Mouse (Mus musculus) stomach, embryonic 14.5 days (tissue): Measurements from ENCODE around the gene Dmrt2. TPM values are rescaled to one million over a fixed set of nuclear protein-coding genes. Genes with fewer than 3 reads are reported as not detected.
A peak's percentile ranks its signal among the peaks of the same experiment; 100 is the strongest.

Experiments used
- ATAC-seq: fragments of 200-750 bp; cut with Nextera tagmentation; 2 replicates; pipeline ENCODE4 v1.8.0; 2017; ENCODE audit warnings: low read depth, moderate TSS enrichment; ENCODE audit not compliant: insufficient number of reproducible peaks, insufficient read depth, low FRiP score
- H3K27ac ChIP-seq: fragments of 300-500 bp; sonication (generic); 2 replicates; pipeline ENCODE4 v1.5.1; 2014; ENCODE audit warnings: mild to moderate bottlenecking, low read length, moderate library complexity, mixed read lengths
- H3K27me3 ChIP-seq: fragments of 300-500 bp; sonication (generic); 2 replicates; pipeline ENCODE4 v1.6.1; 2014; ENCODE audit warnings: low read length, control low read depth, mixed read lengths; ENCODE audit not compliant: control insufficient read depth, insufficient read depth
- H3K36me3 ChIP-seq: fragments of 300-500 bp; sonication (generic); 2 replicates; pipeline ENCODE4 v1.6.1; 2014; ENCODE audit warnings: mild to moderate bottlenecking, control low read depth, low read length, moderate library complexity, mixed read lengths; ENCODE audit not compliant: control insufficient read depth, insufficient read depth
- H3K4me1 ChIP-seq: fragments of 300-500 bp; sonication (generic); 2 replicates; pipeline ENCODE4 v1.6.1; 2014; ENCODE audit warnings: low read length, control low read depth, mixed read lengths; ENCODE audit not compliant: control insufficient read depth, insufficient read depth
- H3K4me2 ChIP-seq: fragments of 300-500 bp; sonication (generic); replicated peaks from 2 replicates; pipeline ENCODE4 v1.6.1; 2014; ENCODE audit warnings: low read depth, low read length, control low read depth
- H3K4me3 ChIP-seq: fragments of 300-500 bp; sonication (generic); 2 replicates; pipeline ENCODE4 v1.5.1; 2014; ENCODE audit warnings: low read depth, low read length, control low read depth
- H3K9ac ChIP-seq: fragments of 300-500 bp; sonication (generic); replicated peaks from 2 replicates; pipeline ENCODE4 v1.6.1; 2014; ENCODE audit warnings: low read depth, mild to moderate bottlenecking, control low read depth, low read length, moderate library complexity, mixed read lengths
- H3K9me3 ChIP-seq: fragments of 300-500 bp; sonication (generic); 2 replicates; pipeline ENCODE4 v1.6.1; 2016; ENCODE audit warnings: low read depth, low read length, control low read depth; ENCODE audit not compliant: control insufficient read depth
- WGBS: fragments of 180-500 bp; shearing (Covaris S2); extraction: QIAGEN DNeasy Blood & Tissue Kit; methylation state at CpG from one replicate; pipeline ENCODE4 v1.1.7; 2014; 5-methylcytosine and 5-hydroxymethylcytosine counted together
- polyA plus RNA-seq: library from polyadenylated mRNA; unstranded; fragments of >200 nt; fragmentation: Nextera tagmentation; extraction: Ambion mirVana; gene quantifications from 2 replicates; pipeline ENCODE4 v1.2.1, GENCODE M21; 2014

Gene Dmrt2
- polyA plus RNA-seq, 1 experiment from 2014 or later = 2.1 TPM

DNA sequence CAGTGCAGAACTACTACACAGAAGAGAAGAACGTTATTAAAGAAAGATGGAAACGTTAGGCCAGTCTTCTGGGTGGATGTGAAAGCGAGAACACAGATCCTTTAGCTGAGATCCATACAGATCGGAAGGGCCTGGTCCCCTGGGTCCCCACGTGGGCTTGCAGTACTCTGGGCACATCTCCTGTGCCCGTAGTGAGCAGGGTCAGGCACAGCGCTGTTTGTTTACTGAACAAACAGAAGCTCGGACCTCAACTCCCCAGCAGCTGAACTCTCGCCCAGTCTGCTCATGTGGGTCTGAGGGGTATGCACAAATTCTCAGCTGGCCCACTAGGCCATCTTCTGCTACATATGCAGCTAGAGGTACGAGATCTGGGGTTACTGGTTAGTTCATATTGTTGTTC lies 21.7 kb upstream of the Dmrt2 start:
- peaks cover 8% of the 10 kb centered on the region; the same call in 1 of the 2 replicates for H3K4me1 ChIP-seq
- no peaks in the 10 kb centered on the region for H3K27me3 ChIP-seq
- no peaks in the 10 kb centered on the region for H3K36me3 ChIP-seq
- H3K4me3 ChIP-seq = no peak overlapping the region
- 61% methylated on average over 10 of the region's 10 CpGs for WGBS
- H3K9ac ChIP-seq = no peak overlapping the region
- H3K27ac ChIP-seq = no peak overlapping the region
- H3K4me2 ChIP-seq = no peak overlapping the region
- H3K9me3 ChIP-seq = no peaks in the 10 kb centered on the region
- ATAC-seq = no peak

DNA sequence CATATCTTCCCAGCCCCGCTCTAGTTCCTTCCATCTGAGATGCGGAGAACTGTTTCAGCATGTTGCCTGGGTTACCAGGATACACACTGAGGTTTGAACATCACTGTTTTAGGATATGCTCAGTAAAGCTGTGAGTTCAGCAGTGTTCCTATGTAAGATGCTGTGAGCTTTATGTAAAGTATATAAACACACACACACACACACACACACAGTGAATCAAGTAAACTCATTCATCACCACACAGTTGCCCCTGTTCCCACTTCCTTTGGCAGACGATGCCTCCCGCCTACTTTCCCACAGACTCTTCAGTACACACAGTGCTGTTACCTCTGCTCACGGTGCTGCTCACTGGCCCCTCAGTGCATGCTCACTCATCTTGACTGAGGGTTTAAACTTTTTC lies 19.7 kb upstream of the Dmrt2 start:
- no peak overlapping the region for H3K4me3 ChIP-seq
- no peaks in the 10 kb centered on the region for H3K36me3 ChIP-seq
- H3K9me3 ChIP-seq = no peaks in the 10 kb centered on the region
- no peaks in the 10 kb centered on the region for H3K27me3 ChIP-seq
- no peak for ATAC-seq
- peaks cover 8% of the 10 kb centered on the region; the same call in 1 of the 2 replicates for H3K4me1 ChIP-seq
- no peak overlapping the region for H3K9ac ChIP-seq
- 64% methylated on average over 5 of the region's 5 CpGs for WGBS
- no peak overlapping the region for H3K27ac ChIP-seq
- no peak overlapping the region for H3K4me2 ChIP-seq

DNA sequence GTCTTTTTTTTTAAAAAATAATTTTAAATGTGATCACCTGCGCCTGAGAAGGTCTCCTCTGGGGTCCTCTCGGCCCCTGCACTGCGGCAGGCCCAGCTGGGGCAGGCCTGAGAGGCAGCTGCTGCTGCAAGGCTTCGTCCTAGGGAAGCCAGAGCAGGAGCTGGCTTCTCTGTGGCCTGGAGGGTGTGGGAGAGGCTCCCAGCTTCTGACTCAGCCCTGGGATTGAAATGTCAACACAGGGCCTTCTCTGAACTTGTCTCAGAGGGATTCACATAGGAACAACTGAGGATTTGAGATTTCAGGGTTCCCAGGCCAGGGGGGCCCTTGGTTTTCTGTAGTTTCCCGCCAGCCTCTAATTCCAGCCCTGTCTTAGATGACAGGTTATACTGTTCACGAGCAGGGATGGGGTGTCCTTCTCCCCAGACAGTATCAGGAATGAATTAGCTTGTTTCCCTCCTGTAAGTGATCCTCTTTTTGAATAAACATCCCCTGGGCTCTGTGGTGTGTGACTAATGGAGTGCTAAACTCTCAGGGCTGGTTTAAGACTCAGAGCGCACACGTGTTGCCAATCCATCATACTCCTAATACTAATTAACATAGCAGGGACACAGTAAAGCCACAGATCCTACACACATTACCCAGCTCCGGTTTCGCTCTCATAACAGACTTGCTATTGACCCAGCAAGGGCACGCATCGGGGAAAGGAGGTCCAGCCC lies 18.0 kb upstream of the Dmrt2 start:
- 31% methylated on average over 12 of the region's 12 CpGs for WGBS
- Histone ChIP-seq H3K27ac (no peak overlapping the region), H3K4me1 (peaks cover 8% of the 10 kb centered on the region; the same call in 1 of the 2 replicates), H3K36me3 (no peaks in the 10 kb centered on the region), H3K27me3 (no peaks in the 10 kb centered on the region), H3K4me3 (no peak overlapping the region), H3K9me3 (no peaks in the 10 kb centered on the region), H3K4me2 (no peak overlapping the region), H3K9ac (no peak overlapping the region)
- peak; percentile 53; the same call in 1 of the 2 replicates for ATAC-seq

DNA sequence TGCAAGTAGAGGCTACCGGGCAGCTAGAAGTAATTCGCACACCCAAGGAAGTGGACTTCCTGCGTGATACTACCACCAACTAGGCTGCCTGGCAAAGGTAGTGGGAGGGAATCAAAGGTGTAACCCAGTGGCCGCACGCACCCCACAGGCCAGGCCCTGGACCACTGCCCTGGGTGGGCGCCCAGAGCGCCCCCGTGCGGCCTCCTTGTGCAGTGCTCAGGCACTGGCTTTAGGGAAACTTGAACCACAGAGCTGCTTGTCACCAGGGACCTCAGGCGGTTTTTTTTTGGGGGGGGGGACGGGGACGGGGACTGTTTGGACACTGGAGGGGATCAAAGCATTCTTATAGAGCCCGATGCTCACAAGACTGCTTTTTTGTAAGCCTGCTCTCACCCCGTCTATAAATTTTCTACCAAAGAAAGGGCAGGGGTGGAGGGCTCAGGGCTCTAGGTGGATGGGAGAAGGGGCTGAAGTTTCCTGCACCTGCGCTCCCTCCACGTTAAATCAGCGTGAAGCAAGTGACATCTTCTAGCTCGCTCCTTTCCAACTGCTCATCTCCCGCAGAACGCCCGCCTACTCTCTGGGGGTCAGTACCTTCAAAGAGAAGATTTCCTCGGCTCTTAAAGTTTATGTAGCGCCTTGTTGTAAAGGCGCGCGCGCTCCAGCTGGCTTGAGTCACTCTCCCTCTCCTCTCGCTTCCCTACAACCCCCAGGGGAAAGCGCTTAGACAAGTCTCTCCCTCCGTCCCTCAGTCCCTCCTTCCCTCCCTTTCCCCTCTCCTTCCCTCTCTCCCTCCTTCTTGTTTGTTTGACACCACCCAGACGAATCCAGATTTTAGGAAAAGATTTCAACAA lies 6.5 kb upstream of the Dmrt2 start:
- Histone ChIP-seq H3K9ac (no peak overlapping the region; the same call in 1 of the 2 replicates), H3K27ac (no peak overlapping the region), H3K9me3 (no peaks in the 10 kb centered on the region), H3K36me3 (no peaks in the 10 kb centered on the region), H3K4me1 (no peaks in the 10 kb centered on the region), H3K27me3 (peaks cover 48% of the 10 kb centered on the region), H3K4me3 (no peak overlapping the region), H3K4me2 (peak overlapping the region; percentile 26; the same call in 1 of the 2 replicates)
- WGBS = 4% methylated on average over 31 of the region's 31 CpGs
- no peak for ATAC-seq

DNA sequence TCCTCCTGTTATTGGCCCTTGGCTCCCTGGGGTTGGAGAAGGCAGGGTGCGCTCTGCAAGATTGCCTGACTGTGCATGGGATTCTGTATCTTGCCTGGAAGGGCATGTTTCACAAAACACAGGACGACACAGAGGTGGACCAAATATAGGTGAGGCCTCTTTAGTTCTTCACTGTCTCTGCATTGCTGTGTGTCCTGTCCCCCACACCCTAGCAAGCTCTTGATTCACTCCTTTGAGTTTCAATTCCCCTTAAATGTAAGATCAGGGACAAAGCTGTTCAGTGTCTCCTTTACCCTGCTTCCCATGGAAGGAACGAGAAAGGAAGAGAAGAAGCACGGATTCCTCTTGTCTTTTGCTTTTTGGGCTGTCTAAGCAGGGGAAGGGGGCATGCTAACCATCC lies 4.4 kb upstream of the Dmrt2 start:
- ATAC-seq = no peak
- WGBS = 34% methylated on average over 4 of the region's 4 CpGs
- H3K9me3 ChIP-seq = no peaks in the 10 kb centered on the region

DNA sequence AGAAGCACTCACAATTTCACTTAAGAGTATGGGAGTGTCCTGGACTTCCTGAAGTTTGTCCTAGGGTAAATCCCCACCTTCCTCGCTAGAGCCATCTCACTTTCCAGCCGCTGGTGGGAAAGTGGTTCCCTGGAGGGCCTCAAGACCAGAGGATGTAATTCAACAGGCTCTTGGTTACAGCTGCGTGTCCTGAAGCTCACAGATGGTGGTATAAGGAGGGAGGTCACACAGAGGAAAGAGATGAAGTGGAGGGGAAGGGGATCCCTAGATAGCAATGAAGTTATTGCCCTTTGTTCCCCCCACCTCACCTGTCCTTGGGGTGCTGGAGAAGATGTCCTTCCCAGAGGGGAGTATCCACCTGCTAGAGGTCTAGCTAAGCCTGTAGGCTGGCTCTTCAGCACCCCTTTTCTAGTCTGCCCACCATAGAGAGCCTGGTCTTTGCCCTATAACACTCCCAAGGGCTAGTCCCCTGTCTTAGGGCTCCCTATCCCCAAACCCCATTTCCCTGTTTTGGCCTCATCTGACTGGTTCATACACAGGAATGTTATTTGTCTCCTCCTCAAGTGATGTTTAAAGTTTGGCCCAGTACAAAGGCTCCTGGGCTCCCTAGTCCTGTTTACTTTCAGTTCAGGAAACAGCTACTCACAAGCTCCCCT lies 2.5 kb upstream of the Dmrt2 start:
- ATAC-seq = no peak
- no peak overlapping the region for H3K4me2 ChIP-seq
- no peaks in the 10 kb centered on the region for H3K9me3 ChIP-seq
- no peaks in the 10 kb centered on the region for H3K36me3 ChIP-seq
- WGBS = 12% methylated on average over 3 of the region's 3 CpGs
- 0 out of 2 replicates have a peak, but pooled peaks cover 4% of the 10 kb centered on the region for H3K4me1 ChIP-seq
- peaks cover 72% of the 10 kb centered on the region for H3K27me3 ChIP-seq
- no peak overlapping the region for H3K9ac ChIP-seq
- no peak overlapping the region for H3K4me3 ChIP-seq
- no peak overlapping the region for H3K27ac ChIP-seq

More for the DNA sequence above, 4.4 kb upstream of the Dmrt2 start:
- no peak overlapping the region for H3K27ac ChIP-seq
- H3K4me2 ChIP-seq = no peak overlapping the region
- H3K9ac ChIP-seq = no peak overlapping the region
- H3K27me3 ChIP-seq = peaks cover 59% of the 10 kb centered on the region
- no peak overlapping the region for H3K4me3 ChIP-seq
- no peaks in the 10 kb centered on the region for H3K36me3 ChIP-seq
- no peaks in the 10 kb centered on the region for H3K4me1 ChIP-seq

DNA sequence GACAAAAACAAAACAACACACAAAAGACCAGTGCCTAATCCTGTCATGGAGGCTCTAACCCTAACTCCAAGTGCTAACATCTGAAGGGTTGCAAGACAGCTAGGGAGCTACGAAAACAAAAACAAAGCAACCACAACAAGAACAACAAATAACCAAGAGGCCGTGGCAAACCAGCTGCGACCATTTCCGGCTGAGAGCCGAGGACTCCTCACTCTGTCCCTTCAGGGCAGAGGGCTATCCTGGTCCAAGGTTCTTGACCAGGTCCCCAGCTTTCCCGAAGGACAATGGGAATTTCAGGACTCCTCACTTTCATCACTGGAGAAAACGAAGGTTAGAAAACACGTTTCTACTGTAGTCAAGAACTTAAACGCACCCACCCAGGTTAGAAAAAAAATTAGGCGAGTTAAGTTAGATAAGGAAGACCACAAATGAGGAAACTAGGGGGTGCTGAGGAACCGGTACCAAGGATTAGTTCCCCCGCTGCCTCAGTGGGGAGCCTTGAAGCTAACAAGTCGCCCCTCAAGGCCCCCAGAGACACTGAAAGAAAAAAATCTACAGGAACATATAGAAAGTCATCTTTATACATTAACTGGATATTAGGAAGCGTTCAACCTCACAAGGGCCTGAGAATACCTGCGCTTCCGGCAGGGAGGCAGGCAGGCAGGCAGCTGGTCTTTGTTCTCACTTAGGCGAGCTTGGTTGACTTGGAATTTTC lies 1.5 kb upstream of the Dmrt2 start:
- WGBS = 4% methylated on average over 17 of the region's 17 CpGs
- no peak overlapping the region for H3K4me2 ChIP-seq
- H3K27me3 ChIP-seq = peaks cover 67% of the 10 kb centered on the region
- no peak overlapping the region for H3K9ac ChIP-seq
- no peaks in the 10 kb centered on the region for H3K9me3 ChIP-seq
- no peaks in the 10 kb centered on the region for H3K36me3 ChIP-seq
- no peak for ATAC-seq
- 0 out of 2 replicates have a peak, but pooled peaks cover 4% of the 10 kb centered on the region for H3K4me1 ChIP-seq
- no peak overlapping the region for H3K27ac ChIP-seq
- H3K4me3 ChIP-seq = no peak overlapping the region

DNA sequence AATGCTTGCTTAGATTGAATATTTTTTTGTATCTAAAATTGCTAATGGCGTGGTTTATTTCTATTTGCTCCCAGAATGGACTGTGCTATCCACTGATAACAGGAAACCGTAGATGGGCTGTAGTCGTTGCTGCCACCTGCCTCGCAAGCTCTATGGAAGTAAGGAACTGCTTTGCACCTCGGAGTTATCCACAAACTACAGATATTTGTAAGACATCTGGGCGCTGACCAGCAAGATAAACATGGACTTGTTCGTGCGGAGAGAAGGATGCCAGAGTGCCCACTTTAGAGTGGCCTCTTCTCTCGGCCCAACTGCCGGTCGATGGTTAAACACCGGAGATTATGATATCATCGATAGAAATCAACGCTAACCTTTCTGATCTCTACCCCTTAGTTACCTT lies 530 bp upstream of the Dmrt2 start:
- Histone ChIP-seq H3K27ac (no peak overlapping the region), H3K9me3 (no peaks in the 10 kb centered on the region), H3K36me3 (no peaks in the 10 kb centered on the region), H3K27me3 (peaks cover 69% of the 10 kb centered on the region), H3K9ac (no peak overlapping the region), H3K4me1 (0 out of 2 replicates have a peak, but pooled peaks cover 4% of the 10 kb centered on the region), H3K4me3 (peak overlapping the region; percentile 26), H3K4me2 (peak overlapping the region; percentile 68)
- WGBS = under 1% methylated on average over 14 of the region's 14 CpGs
- ATAC-seq = no peak
